Mouse (Mus musculus) MEL (cell line): ENCODE data around the gene Nfxl1.

Experiments used
- CTCF ChIP-seq, 3 experiments: IDR thresholded peaks in 2 of 3; conservative IDR thresholded peaks in 1 of 3; 2 replicates each; pipeline ENCODE4 v1.5.1; 2011 to 2012; ENCODE audit warnings: low read length in 3 of 3, low read depth in 2 of 3, mild to moderate bottlenecking in 2 of 3, improper control_type of control experiment in 1 of 3, inconsistent platforms in 1 of 3, mixed read lengths in 1 of 3, moderate library complexity in 1 of 3; ENCODE audit not compliant: control insufficient read depth in 1 of 3, insufficient read depth in 1 of 3, poor library complexity in 1 of 3, severe bottlenecking in 1 of 3
- GATA1 ChIP-seq: IDR thresholded peaks from 2 replicates; pipeline ENCODE4 v1.6.1; 2011; ENCODE audit warnings: low read depth, low read length, improper control_type of control experiment
- MYC ChIP-seq: IDR thresholded peaks from 2 replicates; pipeline ENCODE4 v1.6.1; 2011; ENCODE audit warnings: low read depth, mild to moderate bottlenecking, low read length, improper control_type of control experiment, moderate library complexity
- POLR2A ChIP-seq, 2 experiments: IDR thresholded peaks; 2 replicates each; pipeline ENCODE4 v1.6.1; 2011 to 2012; ENCODE audit warnings: low read length in 2 of 2, mild to moderate bottlenecking in 2 of 2, control low read depth in 1 of 2, improper control_type of control experiment in 1 of 2, low read depth in 1 of 2, moderate library complexity in 1 of 2; ENCODE audit not compliant: control insufficient read depth in 1 of 2, insufficient read depth in 1 of 2, poor library complexity in 1 of 2
- TCF12 ChIP-seq: IDR thresholded peaks from 2 replicates; pipeline ENCODE4 v1.6.1; 2014; ENCODE audit warnings: low read depth, mild to moderate bottlenecking, inconsistent platforms, low read length, improper control_type of control experiment, moderate library complexity
- USF1 ChIP-seq: IDR thresholded peaks from 2 replicates; pipeline ENCODE4 v1.6.1; 2014; ENCODE audit warnings: low read depth, mild to moderate bottlenecking, inconsistent platforms, low read length, improper control_type of control experiment, moderate library complexity
- USF2 ChIP-seq, 2 experiments: IDR thresholded peaks; 2 replicates each; pipeline ENCODE4 v1.6.1; 2011 to 2012; ENCODE audit warnings: improper control_type of control experiment in 2 of 2, low read length in 2 of 2, borderline replicate concordance in 1 of 2, inconsistent platforms in 1 of 2, low read depth in 1 of 2, mild to moderate bottlenecking in 1 of 2; ENCODE audit not compliant: insufficient read depth in 1 of 2

GRCm38 (mm10) chr5:72560976-72561628, 1.6 kb upstream of the Nfxl1 start:
- TF ChIP-seq POLR2A (IDR thresholded peaks at IDR 0.05; ENCODE audit: control insufficient read depth in 1 of 2, insufficient read depth in 1 of 2, low read depth in 1 of 2, low read length in 2 of 2, poor library complexity in 1 of 2), result no peak
- no peak for TF ChIP-seq CTCF (IDR thresholded peaks at IDR 0.05 in 2 of 3, conservative IDR thresholded peaks at IDR 0.05 in 1 of 3; ENCODE audit: control insufficient read depth in 1 of 3, insufficient read depth in 1 of 3, low read depth in 2 of 3, low read length in 3 of 3, poor library complexity in 1 of 3, severe bottlenecking in 1 of 3)
- TF ChIP-seq USF2 (IDR thresholded peaks at IDR 0.05; ENCODE audit: borderline replicate concordance in 1 of 2, insufficient read depth in 1 of 2, low read depth in 1 of 2, low read length in 2 of 2), result no peak
- peak; percentile 45; the same call in 1 of the 2 replicates for TF ChIP-seq TCF12
- 0 out of 2 replicates have a peak, but pooled peaks have one; percentile 31 for TF ChIP-seq GATA1
- peak; percentile 66; the same call in 1 of the 2 replicates for TF ChIP-seq MYC
- TF ChIP-seq USF1, result no peak
